Mouse (Mus musculus) lung, adult 2 months (tissue): Measurements from ENCODE around the gene Aebp2. TPM values are rescaled to one million over a fixed set of nuclear protein-coding genes. Genes with fewer than 3 reads are reported as not detected.
"Not testable (repeated sequence)": the region's sequence is repeated elsewhere in the genome, so short reads cannot be mapped to it uniquely, and the experiment has no call there.

Experiments
- DNase-seq: peaks from one replicate; pipeline ENCODE4 v3.0.0; 2022
- H3K4me1 ChIP-seq: fragments of 200-500 bp; 2 replicates; pipeline ENCODE4 v1.6.1; 2011; ENCODE audit warnings: low read length; ENCODE audit not compliant: control insufficient read depth, insufficient read depth
- H3K4me3 ChIP-seq: fragments of 200-500 bp; replicated peaks from 2 replicates; pipeline ENCODE3; 2011; ENCODE audit warnings: low read depth, mild to moderate bottlenecking, control low read depth, low read length; ENCODE audit errors: extremely low read depth
- CTCF ChIP-seq: fragments of 200-500 bp; IDR thresholded peaks from 2 replicates; pipeline ENCODE4 v1.5.1; 2011; ENCODE audit warnings: mild to moderate bottlenecking, low read length, control low read depth; ENCODE audit not compliant: insufficient read depth
- POLR2A ChIP-seq: fragments of 200-500 bp; IDR thresholded peaks from 2 replicates; pipeline ENCODE4 v1.6.1; 2011; ENCODE audit warnings: low read depth, mild to moderate bottlenecking, control low read depth, low read length, borderline replicate concordance; ENCODE audit errors: extremely low read depth
- WGBS: fragments of 180-500 bp; shearing (Covaris S2); methylation state at CpG from one replicate; pipeline ENCODE4 v1.1.7; 2018; 5-methylcytosine and 5-hydroxymethylcytosine counted together
- polyA plus RNA-seq: library from polyadenylated mRNA; depleted of rRNA; stranded (reverse); fragments of >200 nt; gene quantifications from 2 replicates; pipeline ENCODE4 v1.2.3, GENCODE M21; 2012; rRNA removed

Aebp2 gene
- 30.3 and 31.7 TPM in 2 replicates for polyA plus RNA-seq

DNA sequence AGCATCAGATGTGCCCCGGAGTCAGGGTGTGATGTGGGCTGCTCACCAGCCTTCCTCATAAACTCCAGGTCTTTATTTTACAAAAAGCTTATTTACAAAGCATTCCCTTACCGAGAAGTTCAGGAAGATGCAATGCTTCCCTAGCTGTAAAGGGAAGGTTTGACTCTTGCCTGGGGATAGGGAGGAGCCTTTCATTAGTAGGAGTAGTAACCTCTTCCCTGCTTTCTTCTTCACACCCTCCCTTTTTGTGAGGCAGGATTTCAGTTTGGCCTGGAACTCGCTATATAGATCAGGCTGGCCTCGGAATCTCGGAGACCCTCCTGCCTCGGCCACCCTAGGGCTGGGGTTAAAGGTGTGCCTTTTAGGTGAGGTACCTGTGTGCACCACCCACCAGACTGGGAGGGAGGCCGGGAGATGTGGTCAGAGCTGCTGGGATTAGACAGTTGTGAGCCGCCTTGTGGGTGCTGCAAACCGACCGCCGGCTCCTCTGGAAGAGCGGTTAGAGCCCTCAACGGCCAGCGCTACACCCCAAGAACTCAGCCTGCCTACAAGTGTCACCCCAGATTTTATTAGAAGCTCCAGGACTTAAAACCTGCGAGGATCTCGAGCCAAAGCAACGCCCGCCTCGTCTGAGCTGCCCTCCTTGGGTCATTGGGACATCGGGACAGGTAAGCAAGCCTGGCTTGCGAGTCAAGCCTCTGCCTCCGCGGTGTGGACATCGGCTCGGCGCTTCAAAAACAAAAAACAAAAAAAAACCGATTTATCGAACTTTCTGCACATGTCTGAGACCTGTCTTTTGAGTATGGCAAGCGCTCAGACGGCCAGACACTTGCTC, at the start of gene Aebp2:
Gene Aebp2 (plus strand): TSS at position 273 of the 835 bp plus-strand sequence.
- no peak for DNase-seq
- Histone ChIP-seq H3K4me3 (peak within 1 kb of the TSS; percentile 79), H3K4me1 (peaks cover 7% of the 10 kb centered on the region; the same call in 1 of the 2 replicates)
- 43% methylated on average over 30 of the region's 30 CpGs for WGBS
- TF ChIP-seq POLR2A = no peak
- no peak for TF ChIP-seq CTCF

DNA sequence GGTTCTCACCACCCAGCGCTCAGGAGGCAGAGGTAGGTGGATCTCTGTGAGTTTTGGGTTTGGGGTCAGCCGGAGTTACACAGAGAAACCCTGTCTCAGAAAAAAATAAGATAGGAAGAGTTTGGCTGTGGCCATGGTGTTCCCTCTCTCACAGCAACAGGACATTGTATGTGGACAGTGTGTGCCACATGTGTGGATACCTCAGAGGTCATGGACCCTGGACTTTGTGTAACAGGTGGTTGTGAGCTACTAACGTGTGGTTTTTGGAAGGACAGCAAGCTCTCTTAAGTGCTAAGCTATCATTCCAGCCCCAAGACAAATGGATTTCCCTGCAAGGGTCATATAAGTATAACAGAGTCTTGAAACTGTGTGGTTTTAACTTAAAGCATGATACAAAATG, 47.5 kb upstream of the Aebp2 start:
- DNase-seq = no peak
- Histone ChIP-seq H3K4me1 (no peaks in the 10 kb centered on the region; the same call in 1 of the 2 replicates), H3K4me3 (no peak overlapping the region)
- 95% methylated on average over 3 of the region's 3 CpGs for WGBS
- TF ChIP-seq POLR2A (no peak), CTCF (no peak)

DNA sequence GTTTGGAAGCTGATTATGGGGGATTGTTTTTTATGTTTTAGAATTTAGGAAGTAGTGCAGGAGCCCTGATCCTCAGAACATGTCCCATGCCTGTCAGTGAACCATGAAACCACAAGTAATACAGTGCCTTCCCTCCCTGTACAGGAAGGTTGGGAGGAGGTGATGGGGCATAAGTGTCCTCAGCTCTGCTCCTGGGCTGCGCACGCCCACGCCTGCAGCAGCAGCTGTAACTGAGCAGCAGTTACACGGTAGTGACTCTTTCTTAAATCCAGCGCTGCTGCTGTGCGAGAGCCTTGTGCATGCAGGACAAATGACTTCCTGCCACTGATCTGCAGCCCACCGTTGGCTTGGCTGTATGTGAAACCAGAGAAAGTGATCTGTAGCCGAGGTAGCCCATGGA, 46.3 kb upstream of the Aebp2 start:
- TF ChIP-seq POLR2A (no peak), CTCF (no peak)

DNA sequence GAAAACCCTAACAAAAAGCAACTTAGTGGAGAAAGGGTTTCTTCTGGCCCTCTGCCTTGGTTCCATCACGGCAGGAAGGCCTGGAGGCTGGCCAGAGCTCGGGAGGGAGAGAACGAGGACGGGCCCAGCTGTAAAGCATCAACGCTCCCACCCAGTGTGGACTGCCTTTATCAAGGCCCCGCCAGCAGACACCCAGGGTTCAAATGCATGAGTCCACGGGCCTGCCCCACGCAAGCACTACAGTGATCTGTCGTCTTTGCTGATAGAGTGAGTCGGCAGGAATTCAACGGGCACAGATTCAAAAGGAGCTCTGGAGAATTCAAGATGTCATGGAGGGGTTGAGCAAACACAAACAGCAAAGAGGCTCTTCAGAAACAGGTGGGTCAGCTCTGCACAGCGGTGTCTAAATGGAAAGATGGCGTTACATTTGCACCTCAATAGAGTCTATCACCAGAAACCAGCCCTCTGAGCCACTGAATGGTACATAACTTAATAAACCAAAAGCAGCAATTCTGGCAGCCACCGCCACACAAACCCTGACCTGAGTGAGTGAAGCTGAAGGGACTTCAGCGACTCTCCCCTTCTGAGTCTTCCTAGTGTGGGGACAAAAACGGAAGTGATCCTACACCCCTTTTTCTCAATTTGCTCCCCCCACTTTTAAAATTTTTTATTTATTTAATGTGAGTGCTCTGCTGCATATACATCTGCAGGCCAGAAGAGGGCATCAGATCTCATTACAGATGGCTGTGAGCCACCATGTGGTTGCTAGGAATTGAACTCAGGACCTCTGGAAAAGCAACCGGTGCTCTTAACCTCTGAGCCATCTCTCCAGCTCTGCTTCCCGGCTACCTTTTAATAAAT, 45.3 kb upstream of the Aebp2 start:
- Histone ChIP-seq H3K4me1 (no peaks in the 10 kb centered on the region; the same call in 1 of the 2 replicates), H3K4me3 (no peak overlapping the region)
- peak; percentile 31 for DNase-seq
- TF ChIP-seq POLR2A (no peak), CTCF (no peak)
- WGBS = 59% methylated on average over 18 of the region's 18 CpGs

More for the DNA sequence above, 46.3 kb upstream of the Aebp2 start:
- H3K4me3 ChIP-seq = no peak overlapping the region
- no peaks in the 10 kb centered on the region; the same call in 1 of the 2 replicates for H3K4me1 ChIP-seq
- no peak for DNase-seq
- 75% methylated on average over 8 of the region's 8 CpGs for WGBS

DNA sequence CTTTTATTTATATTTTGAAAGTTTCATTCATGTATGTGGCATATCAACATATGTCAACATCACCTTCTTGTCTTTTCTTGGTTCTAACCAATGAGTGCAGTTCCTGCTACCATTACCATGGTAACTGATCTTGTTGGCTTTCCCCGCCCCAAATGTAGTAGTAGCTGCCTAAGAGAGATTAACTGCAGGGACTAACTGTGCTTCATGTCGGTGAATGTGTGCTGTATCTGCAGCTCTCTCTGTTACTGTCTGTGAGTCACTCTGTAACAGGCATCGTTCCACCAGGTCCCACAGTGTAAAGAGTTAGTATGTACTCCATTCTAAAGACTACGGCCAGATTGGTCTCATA, 44.7 kb upstream of the Aebp2 start:
- no peak for DNase-seq
- 97% methylated on average over 4 of the region's 4 CpGs for WGBS
- Histone ChIP-seq H3K4me1 (no peaks in the 10 kb centered on the region; the same call in 1 of the 2 replicates), H3K4me3 (no peak overlapping the region)
- TF ChIP-seq CTCF = no peak
- TF ChIP-seq POLR2A = no peak

DNA sequence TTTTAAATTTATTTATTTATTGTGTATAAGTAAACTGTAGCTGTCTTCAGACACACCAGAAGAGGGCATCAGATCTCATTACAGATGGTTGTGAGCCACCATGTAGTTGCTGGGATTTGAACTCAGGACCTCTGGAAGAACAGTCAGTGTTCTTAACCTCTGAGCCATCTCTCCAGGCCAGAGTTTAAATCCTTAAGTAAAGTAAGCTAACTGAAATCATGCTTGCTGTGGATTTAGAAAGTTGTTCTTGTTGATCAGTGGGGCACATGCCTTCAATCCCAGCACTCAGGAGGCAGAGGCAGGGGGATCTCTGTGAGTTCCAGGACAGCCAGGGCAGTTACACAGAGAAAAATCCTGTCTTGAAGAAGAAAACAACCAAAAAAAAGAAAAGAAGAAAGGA, 43.5 kb upstream of the Aebp2 start:
- DNase-seq, H3K4me1 ChIP-seq: not testable (repeated sequence)

DNA sequence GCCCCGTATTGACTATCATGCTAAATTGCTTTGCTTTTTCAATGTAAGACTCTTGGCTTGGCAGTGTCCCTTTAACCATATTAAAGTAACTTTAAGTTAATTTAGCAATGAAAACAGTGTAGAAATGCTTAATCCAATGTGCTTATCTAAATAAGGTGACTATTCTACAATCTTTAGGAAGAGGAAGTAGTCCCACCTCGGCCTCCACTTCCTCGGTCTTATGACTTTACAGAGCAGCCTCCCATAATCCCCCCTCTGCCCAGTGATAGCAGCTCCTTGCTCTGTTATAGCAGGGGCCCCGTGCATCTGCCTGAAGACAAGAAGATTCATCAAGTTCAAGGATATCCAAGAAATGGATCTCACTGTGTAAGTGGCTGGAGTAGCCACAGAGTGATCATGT, 42.3 kb upstream of the Aebp2 start:
- no peak for TF ChIP-seq CTCF
- TF ChIP-seq POLR2A = no peak
- no peaks in the 10 kb centered on the region; the same call in 1 of the 2 replicates for H3K4me1 ChIP-seq
- 68% methylated on average over 4 of the region's 4 CpGs for WGBS
- DNase-seq = no peak
- H3K4me3 ChIP-seq = no peak overlapping the region

More for the DNA sequence above, 43.5 kb upstream of the Aebp2 start:
- not testable (repeated sequence) for H3K4me3 ChIP-seq

DNA sequence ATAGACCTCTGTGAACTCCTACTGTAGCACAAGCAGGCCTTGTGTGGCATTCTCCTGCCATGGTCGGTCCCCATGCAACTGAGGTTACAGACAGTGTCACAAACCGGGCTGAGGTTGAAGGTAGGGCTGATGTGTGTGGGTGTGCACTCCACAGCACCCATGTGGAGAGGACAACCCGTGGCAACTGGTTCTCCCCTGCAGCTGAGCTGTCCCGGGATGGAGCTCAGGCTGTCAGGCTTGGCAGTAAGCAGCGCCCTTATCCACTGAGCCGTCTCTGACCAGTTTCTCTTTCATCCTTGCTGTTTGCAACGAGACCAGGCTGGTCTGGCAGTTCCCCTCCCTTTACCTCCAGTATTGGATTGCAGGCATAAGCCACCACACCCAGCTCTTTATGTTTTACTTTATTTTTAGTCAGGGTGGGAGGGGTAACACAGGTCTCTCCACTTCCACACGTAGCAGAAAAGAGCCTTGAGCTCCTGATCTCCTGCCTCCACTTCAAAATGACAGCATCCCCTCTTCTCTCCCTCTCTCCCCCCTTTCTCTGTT, 35.7 kb upstream of the Aebp2 start:
- no peaks in the 10 kb centered on the region for H3K4me1 ChIP-seq
- WGBS = 80% methylated on average over 8 of the region's 8 CpGs
- DNase-seq = no peak
- no peak for TF ChIP-seq CTCF
- TF ChIP-seq POLR2A = no peak
- H3K4me3 ChIP-seq = no peak overlapping the region

DNA sequence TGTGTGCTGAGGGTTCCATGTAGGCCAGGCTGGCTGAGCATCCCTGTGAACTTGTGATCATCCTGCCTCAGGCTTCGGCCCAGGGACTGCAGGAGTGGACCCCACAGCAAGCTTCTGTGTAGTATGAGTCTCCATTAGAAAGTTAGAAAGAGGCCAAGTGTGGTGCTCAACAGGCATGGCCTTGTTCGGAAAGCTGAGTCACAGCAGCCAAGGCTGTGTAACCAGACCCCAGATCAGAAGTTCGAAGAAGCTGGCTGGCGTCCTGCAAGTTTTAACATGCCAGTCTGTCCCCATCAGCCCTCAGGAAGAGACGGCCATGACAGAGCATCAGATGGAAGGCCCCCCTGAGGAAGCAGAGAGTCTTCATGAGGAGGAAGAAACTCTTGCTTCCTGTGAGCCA, 31.1 kb upstream of the Aebp2 start:
- TF ChIP-seq CTCF (no peak), POLR2A (no peak)
- WGBS = 83% methylated on average over 5 of the region's 5 CpGs
- H3K4me3 ChIP-seq = no peak overlapping the region
- H3K4me1 ChIP-seq = no peaks in the 10 kb centered on the region
- DNase-seq = no peak
